Mouse (Mus musculus): Measurements from ENCODE around the gene Arl14ep. TPM values are rescaled to one million over a fixed set of nuclear protein-coding genes. Genes with fewer than 3 reads are reported as not detected.

Arl14ep gene
- total RNA-seq, 1 experiment from 2014 or later, result 31.8 TPM

- no peak for ATAC-seq (replicated peaks in 1 of 2; ENCODE audit: insufficient read depth in 1 of 2, low FRiP score in 2 of 2, low TSS enrichment in 1 of 2, low read depth in 1 of 2, poor library complexity in 2 of 2, severe bottlenecking in 2 of 2)
Observed at GRCm38 (mm10) chr2:106960237-106960636, 14.0 kb downstream of the Arl14ep start.

- ATAC-seq (replicated peaks in 1 of 2; ENCODE audit: insufficient read depth in 1 of 2, low FRiP score in 2 of 2, low TSS enrichment in 1 of 2, low read depth in 1 of 2, poor library complexity in 2 of 2, severe bottlenecking in 2 of 2), result no peak
Observed at GRCm38 (mm10) chr2:106959380-106959779, 14.8 kb downstream of the Arl14ep start.

DNA sequence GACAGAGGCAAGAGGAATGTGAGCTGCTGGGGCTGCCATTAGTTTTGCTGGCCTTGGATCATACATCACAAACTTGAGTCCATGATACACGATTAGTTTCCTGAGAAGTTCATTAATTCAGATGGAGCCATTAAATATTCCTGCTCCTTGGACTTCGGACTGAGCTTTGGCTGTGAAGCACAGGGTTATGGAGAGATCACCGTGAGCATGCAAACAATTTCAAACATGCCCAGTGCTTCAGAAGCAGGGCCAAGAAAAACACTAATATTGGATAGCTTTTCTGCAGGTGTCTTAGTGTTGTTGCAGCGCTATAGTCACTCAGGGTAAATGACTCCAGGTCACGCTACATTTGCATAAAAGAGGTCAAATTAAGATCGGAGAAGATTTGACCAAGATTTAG, 15.3 kb downstream of the Arl14ep start:
- no peak for ATAC-seq (replicated peaks in 1 of 2; ENCODE audit: insufficient read depth in 1 of 2, low FRiP score in 2 of 2, low TSS enrichment in 1 of 2, low read depth in 1 of 2, poor library complexity in 2 of 2, severe bottlenecking in 2 of 2)

DNA sequence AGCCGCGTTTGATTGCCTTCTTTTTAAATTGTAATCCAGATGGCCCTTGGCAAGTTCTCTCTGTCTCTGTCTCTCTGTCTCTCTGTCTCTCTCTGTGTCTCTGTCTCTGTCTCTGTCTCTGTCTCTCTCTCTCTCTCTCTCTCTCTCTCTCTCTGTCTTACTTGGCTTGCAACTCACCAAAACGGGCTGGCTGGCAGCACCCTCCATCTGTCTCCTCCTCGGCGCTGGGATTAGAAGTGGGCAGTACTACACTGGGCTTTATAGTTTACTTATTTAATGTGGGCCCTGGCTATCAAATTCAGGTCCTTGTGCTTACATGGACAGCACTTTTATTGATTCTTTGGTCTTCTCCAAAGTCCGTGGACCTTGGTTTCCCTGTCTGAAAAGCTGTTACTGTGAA, 18.1 kb downstream of the Arl14ep start:
- ATAC-seq (replicated peaks in 1 of 2; ENCODE audit: insufficient read depth in 1 of 2, low FRiP score in 2 of 2, low TSS enrichment in 1 of 2, low read depth in 1 of 2, poor library complexity in 2 of 2, severe bottlenecking in 2 of 2), result no peak

DNA sequence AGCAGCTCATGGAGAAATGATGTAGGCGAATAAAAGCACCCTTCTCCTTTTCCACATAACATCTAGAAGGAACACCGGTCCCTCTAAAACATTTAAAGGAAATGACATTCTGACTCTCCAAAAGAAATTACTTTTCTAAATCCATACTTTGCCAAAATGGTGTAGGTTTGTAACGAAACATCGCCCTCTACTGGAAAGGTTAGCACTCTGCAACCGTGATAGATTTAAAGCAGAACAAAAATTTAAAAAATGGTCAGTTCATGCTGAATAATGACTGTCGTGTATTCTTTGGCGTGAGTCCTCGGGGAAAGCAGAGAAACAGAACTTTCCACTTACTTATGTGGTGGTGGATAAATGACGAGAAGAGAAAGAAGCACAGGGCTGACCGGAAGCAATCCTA, 18.6 kb downstream of the Arl14ep start:
- ATAC-seq (replicated peaks in 1 of 2; ENCODE audit: insufficient read depth in 1 of 2, low FRiP score in 2 of 2, low TSS enrichment in 1 of 2, low read depth in 1 of 2, poor library complexity in 2 of 2, severe bottlenecking in 2 of 2), result peak; percentile 68 to 74

- ATAC-seq (replicated peaks in 1 of 2; ENCODE audit: insufficient read depth in 1 of 2, low FRiP score in 2 of 2, low TSS enrichment in 1 of 2, low read depth in 1 of 2, poor library complexity in 2 of 2, severe bottlenecking in 2 of 2), result no peak
Observed at GRCm38 (mm10) chr2:106954975-106955374, 19.2 kb downstream of the Arl14ep start.

GRCm38 (mm10) chr2:106942451-106942850, 31.8 kb downstream of the Arl14ep start:
- no peak for ATAC-seq (replicated peaks in 1 of 2; ENCODE audit: insufficient read depth in 1 of 2, low FRiP score in 2 of 2, low TSS enrichment in 1 of 2, low read depth in 1 of 2, poor library complexity in 2 of 2, severe bottlenecking in 2 of 2)

DNA sequence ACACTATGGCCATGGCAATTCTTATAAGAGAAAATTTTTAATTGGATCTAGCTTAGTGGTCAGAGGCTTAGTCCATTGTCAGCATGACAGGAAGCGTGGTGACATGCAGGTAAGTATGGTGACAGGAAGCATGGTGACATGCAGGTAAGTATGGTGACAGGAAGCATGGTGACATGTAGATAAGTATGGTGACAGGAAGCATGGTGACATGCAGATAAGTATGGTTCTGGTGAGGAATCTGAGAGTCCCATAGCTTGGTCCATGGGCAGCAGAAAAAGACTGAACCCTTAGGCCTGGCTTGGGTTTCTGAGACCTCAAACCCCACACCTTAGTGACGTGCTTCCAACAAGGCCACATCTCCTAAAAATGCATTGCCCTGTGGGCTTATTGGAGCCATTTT, 38.5 kb downstream of the Arl14ep start:
- ATAC-seq (replicated peaks in 1 of 2; ENCODE audit: insufficient read depth in 1 of 2, low FRiP score in 2 of 2, low TSS enrichment in 1 of 2, low read depth in 1 of 2, poor library complexity in 2 of 2, severe bottlenecking in 2 of 2), result peak; percentile 42 to 62

DNA sequence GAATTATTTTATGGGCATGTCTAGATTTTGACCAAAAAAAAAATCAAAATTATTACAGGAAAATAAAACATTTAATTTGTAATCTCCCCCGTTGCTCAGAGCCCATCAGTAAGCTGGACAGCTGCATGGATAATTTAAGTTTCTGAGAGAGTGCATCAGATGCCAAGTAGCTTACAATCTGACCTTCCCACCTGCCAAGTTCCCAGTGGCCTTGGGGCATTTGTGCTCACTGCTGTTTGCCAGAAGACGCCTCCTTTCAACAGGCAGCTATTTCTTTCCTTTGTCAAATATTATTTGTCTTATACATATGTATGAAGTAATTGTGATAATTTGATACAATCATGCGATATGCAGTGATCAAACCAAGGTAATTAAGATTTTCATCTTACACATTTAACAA, 44.3 kb downstream of the Arl14ep start:
- ATAC-seq (replicated peaks in 1 of 2; ENCODE audit: insufficient read depth in 1 of 2, low FRiP score in 2 of 2, low TSS enrichment in 1 of 2, low read depth in 1 of 2, poor library complexity in 2 of 2, severe bottlenecking in 2 of 2), result no peak

Other genes starting within 250 kb of the Arl14ep start
- not detected in 2 replicates for gene Fshb, start 85.2 kb upstream of the Arl14ep start, total RNA-seq (2017)

Measured in hematopoietic stem cell, adult 5-6 weeks (primary cell).